Mouse (Mus musculus) gastrocnemius, postnatal 36 days (tissue): ENCODE data around the gene Gm7138. TPM values are rescaled to one million over a fixed set of nuclear protein-coding genes. Genes with fewer than 3 reads are reported as not detected.
"Not testable (repeated sequence)": the region's sequence is repeated elsewhere in the genome, so short reads cannot be mapped to it uniquely, and the experiment has no call there.

Experiments
- DNase-seq, 2 experiments: peaks; one replicate each; pipeline ENCODE4 v3.0.0; 2022
- intact Hi-C: fragments of 180-260 bp; cut with DNase I; formaldehyde crosslinking; loops from one replicate; pipeline ENCODE4 v1.15.1; 2025
- total RNA-seq, 2 experiments: library from RNA; stranded (reverse); gene quantifications; 2 replicates each; pipeline ENCODE4 v1.2.3; 2021

Gm7138 gene
- total RNA-seq, 2 experiments from 2014 or later = not detected

DNA sequence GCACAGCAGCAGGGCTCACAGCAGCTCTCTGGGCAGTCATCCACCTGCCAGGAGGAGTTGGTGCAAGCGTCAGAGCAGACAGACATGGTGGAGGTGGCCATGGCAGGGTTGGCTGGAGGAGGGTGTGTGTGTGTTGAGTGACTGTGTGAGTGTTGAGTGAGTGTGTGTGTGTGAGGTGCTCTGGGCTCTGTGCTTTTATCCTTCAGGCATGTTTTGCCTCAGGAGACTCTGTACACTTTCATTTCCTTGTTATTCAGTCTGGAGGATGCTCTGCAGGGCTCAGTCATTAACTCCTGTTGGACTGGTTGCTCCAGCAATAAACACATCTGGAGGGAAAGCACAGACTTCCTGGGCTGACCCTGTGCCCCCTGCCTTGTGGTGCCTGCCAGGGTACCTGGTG lies 25.5 kb downstream of the Gm7138 start, which contains the start of gene Gm9736:
TSS of gene Gm9736 (minus strand) at position 101 of the 400 bp plus-strand sequence.
- DNase-seq, intact Hi-C loops: not testable (repeated sequence)

DNA sequence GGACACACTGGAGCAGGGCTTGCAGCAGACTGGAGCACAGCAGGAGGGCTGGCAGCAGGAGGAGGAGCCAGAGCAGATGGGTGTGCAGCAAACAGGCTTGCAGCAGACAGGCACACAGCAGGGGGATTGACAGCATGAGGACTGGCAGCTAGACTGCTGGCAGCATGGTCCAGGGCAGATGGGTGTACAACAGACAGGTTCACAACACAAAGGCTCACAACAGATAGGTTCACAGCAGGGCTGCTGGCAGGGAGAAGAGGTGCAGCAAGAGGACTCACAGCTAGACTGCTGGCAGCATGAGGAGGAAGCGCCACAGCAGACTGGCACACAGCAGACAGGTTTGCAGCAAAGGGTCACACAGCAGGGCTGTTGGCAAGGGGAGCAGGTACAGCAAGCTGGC lies 26.1 kb downstream of the Gm7138 start:
- intact Hi-C loops, DNase-seq: not testable (repeated sequence)

DNA sequence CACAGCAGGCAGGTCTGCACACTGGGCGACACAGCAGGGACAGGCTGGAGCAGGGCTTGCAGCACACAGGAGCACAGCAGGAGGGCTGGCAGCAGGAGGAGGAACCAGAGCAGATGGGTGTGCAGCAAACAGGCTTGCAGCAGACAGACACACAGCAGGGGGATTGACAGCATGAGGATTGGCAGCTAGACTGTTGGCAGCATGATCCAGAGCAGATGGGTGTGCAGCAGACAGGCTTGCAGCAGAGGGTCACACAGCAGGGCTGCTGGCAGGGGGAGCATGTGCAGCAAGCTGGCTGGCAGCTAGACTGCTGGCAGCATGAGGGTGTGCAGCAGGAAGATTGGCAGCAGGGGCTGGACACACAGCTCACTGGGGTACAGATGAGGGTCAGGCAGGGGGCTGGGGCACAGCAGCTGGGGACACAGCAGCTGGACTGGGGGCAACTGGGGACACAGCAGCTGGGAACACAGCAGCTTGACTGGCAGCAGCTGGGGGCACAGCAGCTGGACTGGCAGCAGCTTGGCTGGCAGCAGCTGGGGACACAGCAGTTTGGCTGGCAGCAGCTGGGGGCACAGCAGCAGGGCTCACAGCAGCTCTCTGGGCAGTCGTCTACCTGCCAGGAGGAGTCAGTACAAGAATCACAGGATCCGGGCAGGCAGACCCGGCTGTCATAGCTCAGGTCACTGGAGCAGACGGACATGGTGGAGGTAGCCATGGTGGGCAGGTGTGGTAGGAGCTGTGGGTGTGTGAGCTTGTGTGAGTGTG lies 34.6 kb downstream of the Gm7138 start, which contains the start of gene Gm18596:
TSS of gene Gm18596 (minus strand) at position 715 of the 765 bp plus-strand sequence.
- intact Hi-C loops, DNase-seq: not testable (repeated sequence)

DNA sequence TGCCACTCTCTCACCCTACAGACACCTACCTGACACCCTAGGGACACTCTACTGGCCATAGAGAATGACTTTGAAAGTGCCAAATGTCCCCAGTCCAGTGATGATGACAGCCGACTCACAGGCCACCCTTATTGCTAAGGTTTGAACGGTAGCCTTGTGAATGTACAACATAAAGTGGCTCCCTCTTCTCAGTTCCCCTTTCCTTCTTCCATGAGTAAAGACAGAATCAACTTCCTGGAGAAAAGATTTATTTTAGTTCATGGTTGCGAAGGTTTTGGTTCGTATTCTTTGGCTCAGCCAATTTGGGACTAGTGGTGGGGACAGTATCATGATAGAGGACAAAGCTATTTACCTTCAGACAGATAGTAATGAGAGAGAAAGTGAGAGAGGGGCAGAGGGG lies 37.8 kb downstream of the Gm7138 start:
- DNase-seq = no peak
- intact Hi-C loops = no loop called here

DNA sequence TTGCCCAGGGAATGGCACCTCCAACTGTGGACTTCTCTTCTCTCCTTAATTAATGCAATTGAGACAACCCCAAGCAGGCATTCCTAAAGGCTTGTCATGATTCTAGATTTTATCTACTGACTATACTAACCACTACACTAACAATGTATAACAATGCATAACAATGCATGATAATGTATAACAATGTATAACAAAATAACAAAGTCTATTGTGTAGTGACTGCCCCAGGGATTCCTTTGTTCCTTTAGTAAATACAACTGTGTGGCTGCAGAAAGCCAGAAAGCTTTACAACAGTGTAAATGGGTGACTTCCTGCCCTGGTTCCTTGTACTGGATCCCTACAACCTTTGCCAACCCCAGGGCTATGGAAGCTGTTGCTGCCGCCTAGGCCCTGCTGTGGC lies 40.8 kb downstream of the Gm7138 start:
- DNase-seq = no peak
- intact Hi-C loops = no loop called here

DNA sequence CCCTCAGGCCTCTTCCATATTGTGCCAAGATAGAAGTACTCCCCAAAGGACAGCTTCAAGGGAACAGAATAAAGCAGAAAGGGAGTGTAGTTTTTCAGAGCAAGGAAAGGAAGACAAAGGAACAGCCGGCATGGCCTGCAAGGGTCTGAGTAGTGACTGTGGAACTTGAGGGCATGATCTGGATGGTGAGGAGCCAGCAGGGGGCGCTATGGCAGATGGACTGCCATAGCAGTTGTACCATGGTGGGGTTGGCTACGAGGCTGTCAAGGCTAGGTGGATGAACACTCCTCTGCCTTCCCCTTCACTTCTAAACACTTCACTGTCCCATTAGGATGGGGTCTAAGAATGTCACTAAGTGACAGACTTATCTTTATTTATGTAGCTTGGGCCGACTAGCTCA lies 47.5 kb downstream of the Gm7138 start:
- DNase-seq = no peak
- intact Hi-C loops = no loop called here

DNA sequence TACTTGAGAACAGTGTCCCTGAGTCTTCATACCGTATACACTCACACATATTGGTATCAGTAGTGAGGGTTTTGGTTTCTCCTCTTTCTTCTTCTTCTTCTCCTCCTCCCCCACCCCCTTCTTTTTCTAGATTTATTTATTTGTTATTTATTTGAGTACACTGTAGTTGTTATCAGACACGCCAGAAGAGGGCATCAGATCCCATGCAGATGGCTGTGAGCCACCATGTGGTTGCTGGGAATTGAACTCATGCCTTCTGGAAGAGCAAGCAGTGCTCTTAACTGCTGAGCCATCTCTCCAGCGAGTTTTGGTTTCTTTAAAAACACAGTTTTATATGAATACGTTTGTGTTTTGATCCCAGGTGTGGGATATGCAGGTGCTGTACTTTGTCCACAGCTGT lies 48.5 kb downstream of the Gm7138 start:
- no peak for DNase-seq
- intact Hi-C loops = no loop called here

Other genes with a start within 250 kb of the Gm7138 start
- 1 to 10 TPM; 1.5 to 1.8 TPM for gene Itgb2, start 246.7 kb downstream of the Gm7138 start, total RNA-seq
- gene Pttg1ip, start 195.2 kb downstream of the Gm7138 start, total RNA-seq = 10 to 100 TPM; 26.6 to 30.1 TPM
- gene Sumo3, start 170.8 kb downstream of the Gm7138 start, total RNA-seq = 10 to 100 TPM; 33.3 to 40.1 TPM
- gene Gm49325, start 170.7 kb downstream of the Gm7138 start, total RNA-seq = 1 to 10 TPM; 7.5 to 8.6 TPM
- 10 to 100 TPM; 80.7 to 86.5 TPM for gene Ube2g2, start 154.7 kb downstream of the Gm7138 start, total RNA-seq
- not detected for gene Tspear, start 90.4 kb downstream of the Gm7138 start, total RNA-seq
- not detected for gene Gm19402, start 86.2 kb downstream of the Gm7138 start, total RNA-seq
- gene Gm9508, start 79.7 kb downstream of the Gm7138 start, total RNA-seq = not detected
- not detected for gene Gm10272, start 70.3 kb downstream of the Gm7138 start, total RNA-seq
- gene Gm10024, start 65.5 kb downstream of the Gm7138 start, total RNA-seq = not detected
- not detected for gene Gm10142, start 61.1 kb downstream of the Gm7138 start, total RNA-seq
- gene Krtap12-1, start 56.3 kb downstream of the Gm7138 start, total RNA-seq = not detected
- gene Gm10100, start 50.5 kb downstream of the Gm7138 start, total RNA-seq = not detected
- not detected for gene Gm18596, start 34.3 kb downstream of the Gm7138 start, total RNA-seq
- not detected for gene Gm9736, start 25.6 kb downstream of the Gm7138 start, total RNA-seq
- not detected for gene Gm3233, start 17.3 kb downstream of the Gm7138 start, total RNA-seq
- not detected for gene Gm3238, start 5.6 kb downstream of the Gm7138 start, total RNA-seq
- gene Gm3250, start 5.6 kb upstream of the Gm7138 start, total RNA-seq = not detected
- gene Gm7137, start 11.3 kb upstream of the Gm7138 start, total RNA-seq = not detected
- not detected for gene Gm9639, start 18.1 kb upstream of the Gm7138 start, total RNA-seq
- not detected for gene Gm19668, start 22.2 kb upstream of the Gm7138 start, total RNA-seq
- gene Gm9507, start 34.9 kb upstream of the Gm7138 start, total RNA-seq = not detected
- not detected for gene Gm2696, start 37.7 kb upstream of the Gm7138 start, total RNA-seq
- gene Krtap10-4, start 50.2 kb upstream of the Gm7138 start, total RNA-seq = not detected
- not detected for gene Krtap10-10, start 59.0 kb upstream of the Gm7138 start, total RNA-seq
- gene Gm36176, start 69.9 kb upstream of the Gm7138 start, total RNA-seq = not detected
- not detected for gene Gm10318, start 75.9 kb upstream of the Gm7138 start, total RNA-seq
- not detected for gene Gm3285, start 85.0 kb upstream of the Gm7138 start, total RNA-seq
- under 1 TPM; 0.08 to 0.17 TPM for gene Lrrc3, start 125.6 kb upstream of the Gm7138 start, total RNA-seq
- gene Trpm2, start 193.6 kb upstream of the Gm7138 start, total RNA-seq = under 1 TPM; 0.10 to 0.89 TPM
- gene 1810043G02Rik, start 201.6 kb upstream of the Gm7138 start, total RNA-seq = 1 to 10 TPM; 3.1 to 4.5 TPM
- 1 to 10 TPM; 6.0 to 8.6 TPM for gene Pfkl, start 233.1 kb upstream of the Gm7138 start, total RNA-seq